Mouse (Mus musculus) effector memory CD4-positive, alpha-beta T cell, adult 5 months (primary cell): ENCODE results near the gene Gm5868. TPM values are rescaled to one million over a fixed set of nuclear protein-coding genes. Genes with fewer than 3 reads are reported as not detected.

Experiments used
- polyA plus RNA-seq: library from polyadenylated mRNA; unstranded; fragments of 100-300 nt; shearing (Covaris generic); gene quantifications from one replicate; pipeline ENCODE4 v1.2.1, GENCODE M21; 2017

The Gm5868 gene
- not detected for polyA plus RNA-seq

DNA sequence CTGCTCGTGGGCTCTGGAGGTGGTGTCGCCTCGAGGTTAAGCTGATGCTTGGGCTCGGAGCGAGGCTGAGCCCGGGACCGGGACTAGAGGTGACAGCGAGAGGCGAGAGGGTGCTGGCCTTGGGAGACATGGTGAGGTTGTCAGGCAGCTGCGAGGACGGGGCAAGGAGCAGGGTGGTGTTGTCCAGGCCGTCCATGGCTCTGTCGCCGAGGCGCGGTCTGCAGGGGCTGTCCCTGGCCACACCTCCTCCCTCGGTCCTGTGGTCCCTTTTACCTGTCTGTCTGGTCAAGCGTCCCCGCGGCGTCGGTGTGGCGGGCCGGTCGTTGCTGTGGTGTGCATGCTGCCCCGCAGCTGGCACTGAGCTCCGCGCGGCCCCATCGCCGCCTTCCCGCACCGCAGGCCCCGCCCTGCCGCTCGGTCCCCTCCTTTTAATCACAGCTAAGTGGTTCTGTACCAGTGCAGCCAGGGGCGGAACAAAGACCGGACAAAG is at the start of gene Gm5868:
Gene Gm5868 (minus strand): TSS at position 360 of the 490 bp plus-strand sequence.

DNA sequence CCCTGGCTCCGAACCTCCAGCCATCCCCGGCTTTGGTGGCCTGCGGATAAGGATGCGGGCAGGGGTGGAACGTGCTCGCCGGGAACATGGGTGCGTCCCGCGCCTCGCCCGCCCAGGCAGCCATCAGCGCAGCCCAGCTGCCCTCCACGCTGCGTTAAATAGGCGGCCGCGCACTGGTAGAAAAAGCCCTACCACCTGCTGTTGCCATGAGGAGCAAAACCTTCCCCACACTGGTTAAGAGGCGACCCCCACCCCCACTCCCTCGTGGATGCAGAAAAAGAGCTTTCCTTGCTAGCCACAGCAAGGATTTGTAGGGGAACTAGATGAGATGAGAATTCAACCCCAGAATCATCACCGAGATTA is 6.4 kb downstream of the Gm5868 start, which contains the start of gene Zar1:
Gene Zar1 (minus strand): TSS at position 285 of the 363 bp plus-strand sequence.

DNA sequence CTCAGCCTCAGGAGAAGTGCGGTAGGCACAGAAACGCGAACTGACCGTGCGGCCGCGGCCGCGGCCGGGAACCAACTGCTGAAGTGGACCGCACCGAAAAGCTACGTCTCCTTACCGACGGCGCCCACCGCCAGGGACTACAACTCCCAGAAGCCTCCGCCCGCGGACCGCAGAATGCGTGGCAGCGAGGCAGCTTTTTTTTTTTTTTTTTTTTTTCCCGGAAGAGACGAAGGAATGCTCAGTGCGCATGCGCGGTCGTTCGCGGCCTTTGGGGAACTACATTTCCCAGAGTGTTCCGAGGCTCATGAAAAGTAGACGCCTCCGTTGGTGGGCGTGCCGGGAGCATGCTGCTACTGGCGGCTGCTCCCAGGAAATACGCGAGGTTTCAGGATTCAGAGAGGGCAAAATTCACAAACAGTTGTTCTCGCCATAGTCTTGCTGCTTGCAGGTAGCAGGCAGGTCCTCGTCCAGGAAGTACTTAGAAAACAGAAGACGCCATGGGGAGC is 27.8 kb downstream of the Gm5868 start, which contains the start of gene Nfxl1:
Gene Nfxl1 (minus strand): TSS at position 141 of the 506 bp plus-strand sequence.

Other genes with a start within 250 kb of the Gm5868 start
- gene Corin, start 83.1 kb downstream of the Gm5868 start, polyA plus RNA-seq, result 0.29 TPM
- gene Nfxl1, start 27.9 kb downstream of the Gm5868 start, polyA plus RNA-seq, result 11.4 TPM
- not detected for gene Zar1, start 6.3 kb downstream of the Gm5868 start, polyA plus RNA-seq
- gene Cnga1, start 56.7 kb upstream of the Gm5868 start, polyA plus RNA-seq, result 0.26 TPM
- 7.8 TPM for gene Nipal1, start 60.2 kb upstream of the Gm5868 start, polyA plus RNA-seq
- gene Txk, start 165.2 kb upstream of the Gm5868 start, polyA plus RNA-seq, result 120 TPM